Mouse (Mus musculus): ENCODE results near the gene Gtf3c5.

Gene Gtf3c5

GRCm38 (mm10) chr2:28566545-28566944 is 17.0 kb downstream of the Gtf3c5 start:
- DNase-seq: no peak

- no peak for DNase-seq
Measured at GRCm38 (mm10) chr2:28564380-28564779, 19.2 kb downstream of the Gtf3c5 start.

GRCm38 (mm10) chr2:28563830-28564229 is 19.7 kb downstream of the Gtf3c5 start:
- no peak for DNase-seq

- DNase-seq: no peak
Measured at GRCm38 (mm10) chr2:28563303-28563702, 20.2 kb downstream of the Gtf3c5 start, which contains the start of gene Cel. Gene Cel, minus strand, starts transcription at chr2:28563403.

GRCm38 (mm10) chr2:28557452-28557851 is 26.1 kb downstream of the Gtf3c5 start:
- DNase-seq: no peak

GRCm38 (mm10) chr2:28552301-28552700 is 31.2 kb downstream of the Gtf3c5 start:
- DNase-seq: peak; percentile 22

- peak; percentile 21 for DNase-seq
Measured at GRCm38 (mm10) chr2:28549157-28549556, 34.4 kb downstream of the Gtf3c5 start.

- DNase-seq: peak; percentile 84
Measured at GRCm38 (mm10) chr2:28547237-28548172, 36.0 kb downstream of the Gtf3c5 start.

- peak; percentile 31 for DNase-seq
Measured at GRCm38 (mm10) chr2:28546560-28546959, 37.0 kb downstream of the Gtf3c5 start.

- peak; percentile 67 for DNase-seq
Measured at GRCm38 (mm10) chr2:28545976-28546375, 37.6 kb downstream of the Gtf3c5 start.

- DNase-seq: peak; percentile 90
Measured at GRCm38 (mm10) chr2:28543894-28544293, 39.7 kb downstream of the Gtf3c5 start.

- DNase-seq: peak; percentile 16
Measured at GRCm38 (mm10) chr2:28540587-28541227, 42.8 kb downstream of the Gtf3c5 start.

- DNase-seq: no peak
Measured at GRCm38 (mm10) chr2:28539949-28540348, 43.6 kb downstream of the Gtf3c5 start.

GRCm38 (mm10) chr2:28539206-28539605 is 44.3 kb downstream of the Gtf3c5 start:
- peak; percentile 58 for DNase-seq

- DNase-seq: peak; percentile 33
Measured at GRCm38 (mm10) chr2:28538817-28539128, 44.8 kb downstream of the Gtf3c5 start.

- DNase-seq: peak; percentile 37
Measured at GRCm38 (mm10) chr2:28537995-28538816, 45.3 kb downstream of the Gtf3c5 start.

- no peak for DNase-seq
Measured at GRCm38 (mm10) chr2:28537634-28537920, 46.0 kb downstream of the Gtf3c5 start.

GRCm38 (mm10) chr2:28536766-28537633 is 46.6 kb downstream of the Gtf3c5 start:
- DNase-seq: peak; percentile 46

GRCm38 (mm10) chr2:28536166-28536565 is 47.4 kb downstream of the Gtf3c5 start:
- peak; percentile 41 for DNase-seq

GRCm38 (mm10) chr2:28535650-28536049 is 47.9 kb downstream of the Gtf3c5 start:
- peak; percentile 76 for DNase-seq

GRCm38 (mm10) chr2:28535263-28535540 is 48.3 kb downstream of the Gtf3c5 start:
- no peak for DNase-seq

- peak; percentile 57 for DNase-seq
Measured at GRCm38 (mm10) chr2:28534436-28535262, 48.9 kb downstream of the Gtf3c5 start.

Data from cerebellum, adult 11 months (tissue).